Mouse (Mus musculus) hindbrain, postnatal 0 days (tissue): ENCODE measurements around the gene Cldn16. TPM values are rescaled to one million over a fixed set of nuclear protein-coding genes. Genes with fewer than 3 reads are reported as not detected.
"Not testable (repeated sequence)": the region's sequence is repeated elsewhere in the genome, so short reads cannot be mapped to it uniquely, and the experiment has no call there.

ENCODE experiments used
- ATAC-seq: fragments of 200-750 bp; cut with Nextera tagmentation; 2 replicates; pipeline ENCODE4 v1.8.0; 2017; ENCODE audit warnings: mild to moderate bottlenecking, moderate TSS enrichment, moderate library complexity
- DNase-seq: peaks from one replicate; pipeline ENCODE4 v3.0.0-alpha.2; 2015; ENCODE audit warnings: low spot score
- H3K27ac ChIP-seq: fragments of 300-500 bp; sonication (generic); 2 replicates; pipeline ENCODE4 v1.5.1; 2014; ENCODE audit warnings: mild to moderate bottlenecking
- H3K27me3 ChIP-seq: fragments of 300-500 bp; sonication (generic); 2 replicates; pipeline ENCODE4 v1.6.1; 2014; ENCODE audit warnings: low read length, mixed read lengths; ENCODE audit not compliant: insufficient read depth
- H3K36me3 ChIP-seq: fragments of 300-500 bp; sonication (generic); 2 replicates; pipeline ENCODE4 v1.6.1; 2014; ENCODE audit warnings: low read length, mixed read lengths; ENCODE audit not compliant: insufficient read depth
- H3K4me1 ChIP-seq: fragments of 300-500 bp; sonication (generic); 2 replicates; pipeline ENCODE4 v1.6.1; 2014; ENCODE audit warnings: antibody characterized with exemption, low read length, mixed read lengths; ENCODE audit not compliant: insufficient read depth
- H3K4me2 ChIP-seq: fragments of 300-500 bp; sonication (generic); 2 replicates; pipeline ENCODE4 v1.6.1; 2014; ENCODE audit warnings: low read depth, mild to moderate bottlenecking, low read length, moderate library complexity, mixed read lengths
- H3K4me3 ChIP-seq: fragments of 300-500 bp; sonication (generic); 2 replicates; pipeline ENCODE4 v1.5.1; 2014; ENCODE audit warnings: low read length
- H3K9ac ChIP-seq: fragments of 300-500 bp; sonication (generic); replicated peaks from 2 replicates; pipeline ENCODE4 v1.6.1; 2014; ENCODE audit warnings: mild to moderate bottlenecking, low read length, moderate library complexity, mixed read lengths
- H3K9me3 ChIP-seq: fragments of 300-500 bp; sonication (generic); 2 replicates; pipeline ENCODE4 v1.6.1; 2016; ENCODE audit warnings: low read length, mixed read lengths
- CTCF ChIP-seq: IDR thresholded peaks from 2 replicates; pipeline ENCODE4 v1.5.1; 2016; ENCODE audit warnings: antibody characterized with exemption, control low read depth, low read depth
- WGBS: fragments of 180-500 bp; shearing (Covaris S2); extraction: QIAGEN DNeasy Blood & Tissue Kit; methylation state at CpG from one replicate; pipeline ENCODE4 v1.1.7; 2014; 5-methylcytosine and 5-hydroxymethylcytosine counted together
- polyA plus RNA-seq: library from polyadenylated mRNA; unstranded; fragments of >200 nt; fragmentation: Nextera tagmentation; extraction: Ambion mirVana; gene quantifications from 2 replicates; pipeline ENCODE4 v1.2.1, GENCODE M21; 2015
- total RNA-seq: library from RNA; depleted of rRNA; stranded (reverse); fragments of >200 nt; gene quantifications from 2 replicates; pipeline ENCODE4 v1.2.3, GENCODE M21; 2014

The Cldn16 gene
- total and polyA plus RNA-seq, 2 experiments from 2014 or later = not detected

DNA sequence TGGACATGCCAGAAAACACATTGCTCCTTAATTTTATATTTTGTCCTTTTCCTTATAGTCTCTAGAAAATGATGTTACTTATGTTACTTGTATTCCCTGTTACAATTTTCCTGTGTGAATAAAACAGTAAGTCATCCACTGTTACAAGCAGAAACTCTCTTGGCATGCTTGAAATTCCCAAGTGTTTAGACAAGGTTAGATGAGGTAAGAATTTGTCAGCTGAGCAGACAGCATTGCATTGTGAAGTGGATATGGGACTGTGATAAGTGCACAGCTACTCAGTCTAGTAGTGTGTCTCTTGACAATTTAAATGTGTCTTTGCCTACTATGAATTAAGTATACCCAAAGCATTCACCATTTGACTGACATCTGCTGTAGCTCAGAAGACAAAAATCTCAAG, 18.1 kb upstream of the Cldn16 start:
- ATAC-seq (no peak), DNase-seq (no peak)
- Histone ChIP-seq H3K4me1 (no peaks in the 10 kb centered on the region), H3K4me2 (no peak overlapping the region), H3K27me3 (no peaks in the 10 kb centered on the region), H3K27ac (no peak overlapping the region), H3K9me3 (no peaks in the 10 kb centered on the region), H3K36me3 (no peaks in the 10 kb centered on the region), H3K4me3 (no peak overlapping the region), H3K9ac (no peak overlapping the region)
- TF ChIP-seq CTCF = no peak

DNA sequence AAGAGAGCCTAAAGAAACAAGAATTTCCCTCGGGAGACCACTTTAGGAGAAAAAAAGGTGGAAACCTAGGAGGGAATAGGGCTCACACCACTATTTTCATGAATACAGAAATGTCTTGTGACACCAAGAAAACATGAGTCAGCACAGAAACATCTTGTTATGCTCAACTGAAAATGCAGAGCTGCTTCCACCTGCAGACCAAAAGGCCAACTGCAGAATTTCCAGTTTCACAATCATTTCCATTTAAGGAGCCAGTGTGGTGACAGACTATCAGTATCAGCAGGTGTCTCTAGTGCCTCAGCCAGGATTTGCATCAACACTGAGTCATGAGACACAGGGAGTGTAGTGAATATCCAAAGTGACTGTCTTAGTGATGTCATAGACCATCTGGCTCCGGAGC, 15.3 kb upstream of the Cldn16 start:
- WGBS = 70% methylated on average over 2 of the region's 2 CpGs
- H3K27me3 ChIP-seq = no peaks in the 10 kb centered on the region
- ATAC-seq (peak; percentile 78; the same call in 1 of the 2 replicates), DNase-seq (peak; percentile 62)
- no peaks in the 10 kb centered on the region for H3K9me3 ChIP-seq
- no peaks in the 10 kb centered on the region for H3K36me3 ChIP-seq
- H3K4me1 ChIP-seq = no peaks in the 10 kb centered on the region
- TF ChIP-seq CTCF = peak; percentile 58
- H3K4me2 ChIP-seq = no peak overlapping the region
- H3K27ac ChIP-seq = no peak overlapping the region
- no peak overlapping the region for H3K4me3 ChIP-seq
- H3K9ac ChIP-seq = no peak overlapping the region

DNA sequence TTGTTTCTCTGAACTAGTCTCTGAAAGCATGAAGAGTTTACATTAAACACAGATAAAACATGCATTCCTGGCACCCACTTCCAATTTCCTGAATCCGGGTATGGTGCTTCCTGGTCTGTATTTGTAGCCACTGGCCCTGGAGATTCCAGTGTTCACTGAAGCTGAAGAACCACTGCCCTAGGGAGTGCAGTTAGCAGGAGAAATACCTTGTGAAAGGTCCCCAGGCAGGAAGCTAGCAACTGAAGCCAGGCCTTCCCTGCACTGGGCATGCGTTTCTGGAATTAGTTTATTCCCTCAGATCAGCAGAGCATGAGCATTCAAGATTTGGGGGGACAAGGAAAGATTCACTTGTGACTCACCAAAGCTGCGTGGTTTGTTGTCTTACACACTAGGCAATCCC, 8.8 kb upstream of the Cldn16 start:
- ATAC-seq = no peak
- 66% methylated on average over 3 of the region's 3 CpGs for WGBS

DNA sequence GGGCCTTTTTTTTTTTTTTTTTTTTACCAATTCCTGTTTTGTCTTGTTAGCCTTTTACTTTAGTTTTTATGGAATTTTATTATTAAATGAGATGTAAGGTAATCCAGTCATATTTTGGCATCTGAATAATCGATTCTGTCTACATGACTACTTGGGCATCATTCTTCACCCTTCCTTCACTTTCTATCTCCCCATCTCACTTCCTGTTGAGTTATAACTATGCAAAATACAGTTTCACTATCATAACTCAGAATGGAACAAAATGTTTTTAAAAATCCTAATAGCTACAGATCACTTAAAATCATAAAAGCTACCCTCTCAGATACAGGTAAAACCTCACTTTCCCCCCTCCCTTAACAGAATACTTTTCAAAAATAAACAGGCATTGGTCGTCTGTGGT, 6.8 kb upstream of the Cldn16 start:
- DNase-seq = no peak
- 92% methylated on average over 2 of the region's 2 CpGs for WGBS
- ATAC-seq = no peak

More for the DNA sequence above, 8.8 kb upstream of the Cldn16 start:
- no peaks in the 10 kb centered on the region for H3K27me3 ChIP-seq
- no peak overlapping the region for H3K4me2 ChIP-seq
- no peak for TF ChIP-seq CTCF
- DNase-seq = no peak
- no peaks in the 10 kb centered on the region for H3K4me1 ChIP-seq
- H3K36me3 ChIP-seq = no peaks in the 10 kb centered on the region
- H3K4me3 ChIP-seq = no peak overlapping the region
- H3K9me3 ChIP-seq = no peaks in the 10 kb centered on the region
- H3K27ac ChIP-seq = no peak overlapping the region
- H3K9ac ChIP-seq = no peak overlapping the region

DNA sequence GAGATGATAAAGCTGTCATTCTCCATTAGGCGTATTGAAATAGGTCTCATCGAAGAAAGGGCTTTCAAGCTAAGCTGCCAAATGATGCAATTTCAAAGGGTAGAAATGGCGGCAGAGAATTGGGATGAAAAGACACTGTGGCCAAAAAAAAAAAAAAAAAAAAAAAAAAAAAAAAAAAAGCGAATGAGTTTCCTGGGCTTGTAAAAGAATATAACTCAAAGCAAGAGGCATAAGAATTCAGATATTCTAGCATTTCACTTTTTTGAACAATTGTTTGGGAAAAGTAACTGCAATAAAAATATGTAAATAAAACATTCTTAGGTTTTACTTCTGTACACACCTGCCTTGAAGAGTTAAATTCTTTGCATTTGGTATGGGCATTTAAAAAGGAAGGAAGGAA, 3.6 kb downstream of the Cldn16 start:
- no peaks in the 10 kb centered on the region for H3K4me1 ChIP-seq
- ATAC-seq = no peak
- no peaks in the 10 kb centered on the region for H3K9me3 ChIP-seq
- no peak overlapping the region for H3K27ac ChIP-seq
- no peaks in the 10 kb centered on the region for H3K36me3 ChIP-seq
- H3K4me3 ChIP-seq = no peak overlapping the region
- H3K27me3 ChIP-seq = no peaks in the 10 kb centered on the region
- WGBS = 85% methylated on average over 4 of the region's 4 CpGs
- DNase-seq = no peak
- TF ChIP-seq CTCF = no peak
- no peak overlapping the region for H3K4me2 ChIP-seq
- no peak overlapping the region for H3K9ac ChIP-seq

More for the DNA sequence above, 6.8 kb upstream of the Cldn16 start:
- no peaks in the 10 kb centered on the region for H3K4me1 ChIP-seq
- no peaks in the 10 kb centered on the region for H3K9me3 ChIP-seq
- H3K9ac ChIP-seq = no peak overlapping the region
- no peaks in the 10 kb centered on the region for H3K36me3 ChIP-seq
- H3K4me2 ChIP-seq = no peak overlapping the region
- H3K27ac ChIP-seq = no peak overlapping the region
- no peak overlapping the region for H3K4me3 ChIP-seq
- no peaks in the 10 kb centered on the region for H3K27me3 ChIP-seq
- TF ChIP-seq CTCF = no peak

DNA sequence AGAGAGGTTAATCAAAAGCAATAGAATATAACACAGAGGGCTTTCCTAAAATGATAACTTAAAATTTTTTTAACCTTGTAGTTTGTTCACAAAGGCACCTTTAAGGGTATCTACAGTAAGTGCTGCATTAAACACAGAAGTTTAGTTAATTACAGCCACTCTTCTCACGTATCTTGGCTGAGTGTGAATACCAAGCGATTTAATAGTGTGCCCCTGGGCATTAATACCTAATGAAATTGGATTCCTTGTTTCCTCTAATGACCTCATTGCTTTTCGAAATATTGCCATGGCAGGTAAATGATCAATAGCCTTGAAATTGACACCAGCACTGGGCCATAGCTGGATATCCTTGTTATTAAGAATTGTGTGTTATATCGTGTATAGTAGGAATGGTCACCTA, 8.3 kb downstream of the Cldn16 start:
- no peaks in the 10 kb centered on the region for H3K9me3 ChIP-seq
- TF ChIP-seq CTCF = no peak
- no peak overlapping the region for H3K4me3 ChIP-seq
- no peak overlapping the region for H3K9ac ChIP-seq
- no peaks in the 10 kb centered on the region for H3K27me3 ChIP-seq
- WGBS = 79% methylated on average over 4 of the region's 4 CpGs
- no peak overlapping the region for H3K4me2 ChIP-seq
- no peak for DNase-seq
- H3K27ac ChIP-seq = no peak overlapping the region
- no peaks in the 10 kb centered on the region for H3K36me3 ChIP-seq
- H3K4me1 ChIP-seq = no peaks in the 10 kb centered on the region
- ATAC-seq = no peak

DNA sequence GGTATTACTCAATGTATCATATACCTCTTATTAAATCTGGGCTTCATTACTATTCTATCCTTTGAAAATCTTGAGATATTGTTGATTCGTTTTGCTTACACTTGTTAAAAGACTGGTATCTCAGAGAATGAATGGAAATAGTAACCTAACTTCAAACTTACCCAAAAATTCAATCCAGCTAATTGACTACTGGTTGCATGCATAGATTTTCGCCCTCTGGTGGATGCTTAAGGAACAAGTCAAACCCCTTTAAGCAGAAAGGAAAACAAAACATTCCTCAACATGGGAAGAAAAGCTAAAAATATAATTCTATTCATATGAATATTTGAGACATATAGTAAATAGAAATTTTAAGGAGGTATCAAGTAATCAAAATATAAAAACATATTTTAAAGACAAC, 32.8 kb downstream of the Cldn16 start:
- DNase-seq (peak; percentile 49), ATAC-seq (no peak)
- peak; percentile 69 for TF ChIP-seq CTCF
- Histone ChIP-seq H3K36me3 (no peaks in the 10 kb centered on the region), H3K9ac (no peak overlapping the region), H3K27me3 (no peaks in the 10 kb centered on the region), H3K27ac (no peak overlapping the region), H3K4me2 (no peak overlapping the region), H3K4me1 (no peaks in the 10 kb centered on the region), H3K4me3 (no peak overlapping the region), H3K9me3 (no peaks in the 10 kb centered on the region)
- 13% methylated on average over 2 of the region's 2 CpGs for WGBS

DNA sequence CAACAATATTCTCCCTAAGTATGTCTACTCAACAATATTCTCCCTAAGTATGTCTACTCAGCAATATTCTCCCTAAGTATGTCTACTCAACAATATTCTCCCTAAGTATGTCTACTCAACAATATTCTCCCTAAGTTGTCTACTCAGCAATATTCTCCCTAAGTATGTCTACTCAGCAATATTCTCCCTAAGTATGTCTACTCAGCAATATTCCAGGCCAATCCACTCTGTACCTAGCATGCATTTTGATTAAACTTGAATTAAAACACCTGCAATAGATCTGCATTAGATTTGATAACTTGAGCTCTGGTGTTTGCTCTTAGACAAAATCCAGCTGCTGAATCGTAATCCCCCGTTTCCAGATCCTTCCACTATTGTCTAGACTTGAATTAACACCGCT, 36.8 kb downstream of the Cldn16 start:
- ATAC-seq, H3K9me3 ChIP-seq, H3K27me3 ChIP-seq, H3K4me3 ChIP-seq, H3K36me3 ChIP-seq, DNase-seq, H3K4me2 ChIP-seq, H3K9ac ChIP-seq, H3K27ac ChIP-seq, H3K4me1 ChIP-seq: not testable (repeated sequence)
- WGBS = 97% methylated on average over 3 of the region's 3 CpGs
